Mouse (Mus musculus): ENCODE results near the gene Snx10. TPM values are rescaled to one million over a fixed set of nuclear protein-coding genes. Genes with fewer than 3 reads are reported as not detected.

Gene Snx10
- polyA plus RNA-seq, 1 experiment from 2014 or later = 19.7 TPM

DNA sequence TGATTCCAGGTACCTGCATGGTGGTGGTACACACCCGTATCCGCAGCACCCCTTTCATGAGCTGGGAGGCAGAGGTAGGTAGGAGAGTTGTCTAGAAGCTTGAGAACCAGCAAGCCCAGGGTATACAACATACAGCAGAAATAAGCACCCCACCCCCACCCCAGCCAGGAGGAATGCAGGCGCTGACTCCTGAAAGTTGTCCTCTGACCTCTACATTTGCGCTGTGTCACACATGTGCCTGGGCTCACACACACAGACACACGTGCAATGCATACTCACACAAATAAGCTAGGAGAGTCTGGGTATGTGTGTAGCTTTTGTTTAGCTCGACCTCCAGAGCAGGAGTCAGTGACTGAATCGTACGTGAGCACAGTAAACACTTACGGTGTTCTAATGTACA lies 76.7 kb downstream of the Snx10 start:
- Histone ChIP-seq H3K27me3 (ENCODE audit: control insufficient read depth, insufficient read depth, low read length) (no peaks in the 10 kb centered on the region), H3K4me1 (ENCODE audit: control insufficient read depth in 2 of 2, insufficient read depth in 2 of 2, low read length in 2 of 2) (no peaks in the 10 kb centered on the region), H3K9me3 (ENCODE audit: control insufficient read depth, low read length) (peaks cover 4% of the 10 kb centered on the region; the same call in 1 of the 2 replicates), H3K4me2 (ENCODE audit: low read length) (no peak overlapping the region), H3K9ac (ENCODE audit: low read length) (no peak overlapping the region), H3K36me3 (ENCODE audit: control insufficient read depth, insufficient read depth, low read length) (no peaks in the 10 kb centered on the region), H3K27ac (replicated peaks in 1 of 2; ENCODE audit: control insufficient read depth in 1 of 2, insufficient read depth in 1 of 2, low read depth in 2 of 2, low read length in 2 of 2) (no peak overlapping the region), H3K4me3 (ENCODE audit: control insufficient read depth in 1 of 2, insufficient read depth in 1 of 2, low read depth in 1 of 2, low read length in 2 of 2) (no peak overlapping the region)
- ATAC-seq (ENCODE audit: insufficient number of reproducible peaks, insufficient read depth, low FRiP score, low read depth) = no peak
- 88% methylated on average over 9 of the region's 9 CpGs for WGBS

GRCm38 (mm10) chr6:51602341-51602740 lies 78.6 kb downstream of the Snx10 start:
- WGBS = 61% methylated on average over 1 of the region's 1 CpGs
- no peak overlapping the region for H3K27ac ChIP-seq (replicated peaks in 1 of 2; ENCODE audit: control insufficient read depth in 1 of 2, insufficient read depth in 1 of 2, low read depth in 2 of 2, low read length in 2 of 2)

DNA sequence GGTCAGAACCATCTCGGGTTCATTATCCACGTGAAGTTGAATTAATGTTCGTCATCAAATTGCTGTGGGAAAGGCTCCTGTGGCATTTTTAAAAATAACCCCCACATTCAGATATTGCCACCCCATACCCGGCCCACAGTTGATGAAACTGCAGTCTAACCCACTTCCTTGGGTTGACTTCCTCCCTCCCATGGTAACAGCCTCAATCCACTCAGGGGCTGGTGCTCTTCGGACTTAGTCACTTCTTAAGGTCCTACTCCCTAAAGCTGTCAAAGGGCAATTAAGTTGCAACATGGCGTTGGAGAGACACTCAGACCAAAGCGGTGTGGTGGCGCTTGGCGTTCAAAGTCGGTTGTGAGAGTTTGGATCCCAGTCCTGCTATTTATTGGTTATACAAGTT lies 80.0 kb downstream of the Snx10 start:
- 89% methylated on average over 10 of the region's 10 CpGs for WGBS
- Histone ChIP-seq H3K4me1 (ENCODE audit: control insufficient read depth in 2 of 2, insufficient read depth in 2 of 2, low read length in 2 of 2) (no peaks in the 10 kb centered on the region), H3K4me2 (ENCODE audit: low read length) (no peak overlapping the region), H3K9me3 (ENCODE audit: control insufficient read depth, low read length) (peaks cover 4% of the 10 kb centered on the region; the same call in 1 of the 2 replicates), H3K9ac (ENCODE audit: low read length) (no peak overlapping the region), H3K36me3 (ENCODE audit: control insufficient read depth, insufficient read depth, low read length) (no peaks in the 10 kb centered on the region), H3K4me3 (ENCODE audit: control insufficient read depth in 1 of 2, insufficient read depth in 1 of 2, low read depth in 1 of 2, low read length in 2 of 2) (no peak overlapping the region), H3K27me3 (ENCODE audit: control insufficient read depth, insufficient read depth, low read length) (0 out of 2 replicates have a peak, but pooled peaks cover 2% of the 10 kb centered on the region), H3K27ac (replicated peaks in 1 of 2; ENCODE audit: control insufficient read depth in 1 of 2, insufficient read depth in 1 of 2, low read depth in 2 of 2, low read length in 2 of 2) (no peak overlapping the region)
- ATAC-seq (ENCODE audit: insufficient number of reproducible peaks, insufficient read depth, low FRiP score, low read depth) = no peak

More at GRCm38 (mm10) chr6:51602341-51602740, 78.6 kb downstream of the Snx10 start:
- no peak for ATAC-seq (ENCODE audit: insufficient number of reproducible peaks, insufficient read depth, low FRiP score, low read depth)
- H3K4me2 ChIP-seq (ENCODE audit: low read length) = no peak overlapping the region
- no peak overlapping the region for H3K4me3 ChIP-seq (ENCODE audit: control insufficient read depth in 1 of 2, insufficient read depth in 1 of 2, low read depth in 1 of 2, low read length in 2 of 2)
- no peak overlapping the region for H3K9ac ChIP-seq (ENCODE audit: low read length)
- H3K36me3 ChIP-seq (ENCODE audit: control insufficient read depth, insufficient read depth, low read length) = no peaks in the 10 kb centered on the region
- H3K27me3 ChIP-seq (ENCODE audit: control insufficient read depth, insufficient read depth, low read length) = no peaks in the 10 kb centered on the region
- H3K9me3 ChIP-seq (ENCODE audit: control insufficient read depth, low read length) = peaks cover 4% of the 10 kb centered on the region; the same call in 1 of the 2 replicates
- no peaks in the 10 kb centered on the region for H3K4me1 ChIP-seq (ENCODE audit: control insufficient read depth in 2 of 2, insufficient read depth in 2 of 2, low read length in 2 of 2)

DNA sequence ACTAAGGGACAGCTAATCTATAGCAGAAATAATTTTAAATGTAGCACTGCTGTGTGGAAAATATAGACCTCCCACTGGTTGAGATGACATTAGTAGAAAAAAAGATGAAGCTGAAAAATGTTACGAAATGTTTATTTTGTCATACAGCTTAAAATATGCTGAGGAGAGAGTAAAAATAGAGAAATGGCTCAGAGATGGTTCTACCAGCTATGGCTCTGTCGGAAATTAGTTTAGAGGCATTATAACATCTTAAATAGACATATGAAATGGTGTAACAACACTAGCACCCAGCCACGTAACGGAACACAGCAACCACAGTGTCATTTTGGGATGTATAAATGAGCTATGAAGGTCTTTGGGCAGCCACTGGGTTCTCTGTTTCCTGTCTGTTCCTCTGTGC lies 82.5 kb downstream of the Snx10 start:
- H3K9ac ChIP-seq (ENCODE audit: low read length) = no peak overlapping the region
- WGBS = 92% methylated on average over 4 of the region's 4 CpGs
- peaks cover 2% of the 10 kb centered on the region; the same call in 1 of the 2 replicates for H3K27me3 ChIP-seq (ENCODE audit: control insufficient read depth, insufficient read depth, low read length)
- H3K9me3 ChIP-seq (ENCODE audit: control insufficient read depth, low read length) = peaks cover 4% of the 10 kb centered on the region; the same call in 1 of the 2 replicates
- no peak for ATAC-seq (ENCODE audit: insufficient number of reproducible peaks, insufficient read depth, low FRiP score, low read depth)
- no peak overlapping the region for H3K4me3 ChIP-seq (ENCODE audit: control insufficient read depth in 1 of 2, insufficient read depth in 1 of 2, low read depth in 1 of 2, low read length in 2 of 2)
- H3K27ac ChIP-seq (replicated peaks in 1 of 2; ENCODE audit: control insufficient read depth in 1 of 2, insufficient read depth in 1 of 2, low read depth in 2 of 2, low read length in 2 of 2) = no peak overlapping the region
- no peak overlapping the region for H3K4me2 ChIP-seq (ENCODE audit: low read length)
- no peaks in the 10 kb centered on the region for H3K4me1 ChIP-seq (ENCODE audit: control insufficient read depth in 2 of 2, insufficient read depth in 2 of 2, low read length in 2 of 2)
- no peaks in the 10 kb centered on the region for H3K36me3 ChIP-seq (ENCODE audit: control insufficient read depth, insufficient read depth, low read length)

DNA sequence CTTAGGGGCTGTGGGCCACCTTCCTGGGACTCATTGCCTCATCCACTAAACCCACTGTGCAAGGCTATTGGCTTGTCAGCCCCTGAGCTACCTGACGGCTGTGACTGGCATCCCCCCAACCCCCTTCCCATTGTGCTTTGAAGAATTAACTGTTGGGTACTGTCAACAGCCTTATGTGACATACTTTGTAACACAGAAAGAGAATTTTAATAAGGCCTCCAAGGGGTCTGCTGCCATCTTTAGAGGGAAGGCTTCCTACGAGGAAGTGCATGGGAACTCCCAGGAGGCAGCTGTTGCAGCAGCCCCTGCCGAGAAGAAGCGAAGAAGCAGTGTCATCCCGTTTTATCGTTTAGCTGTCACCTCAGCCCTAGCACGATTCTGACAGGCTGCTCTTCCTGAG lies 83.1 kb downstream of the Snx10 start:
- 16% methylated on average over 7 of the region's 7 CpGs for WGBS
- Histone ChIP-seq H3K9ac (ENCODE audit: low read length) (no peak overlapping the region), H3K27me3 (ENCODE audit: control insufficient read depth, insufficient read depth, low read length) (peaks cover 2% of the 10 kb centered on the region; the same call in 1 of the 2 replicates), H3K4me2 (ENCODE audit: low read length) (no peak overlapping the region), H3K4me3 (ENCODE audit: control insufficient read depth in 1 of 2, insufficient read depth in 1 of 2, low read depth in 1 of 2, low read length in 2 of 2) (no peak overlapping the region), H3K27ac (replicated peaks in 1 of 2; ENCODE audit: control insufficient read depth in 1 of 2, insufficient read depth in 1 of 2, low read depth in 2 of 2, low read length in 2 of 2) (no peak overlapping the region), H3K4me1 (ENCODE audit: control insufficient read depth in 2 of 2, insufficient read depth in 2 of 2, low read length in 2 of 2) (no peaks in the 10 kb centered on the region), H3K9me3 (ENCODE audit: control insufficient read depth, low read length) (peaks cover 2% of the 10 kb centered on the region; the same call in 1 of the 2 replicates), H3K36me3 (ENCODE audit: control insufficient read depth, insufficient read depth, low read length) (no peaks in the 10 kb centered on the region)
- ATAC-seq (ENCODE audit: insufficient number of reproducible peaks, insufficient read depth, low FRiP score, low read depth) = no peak

DNA sequence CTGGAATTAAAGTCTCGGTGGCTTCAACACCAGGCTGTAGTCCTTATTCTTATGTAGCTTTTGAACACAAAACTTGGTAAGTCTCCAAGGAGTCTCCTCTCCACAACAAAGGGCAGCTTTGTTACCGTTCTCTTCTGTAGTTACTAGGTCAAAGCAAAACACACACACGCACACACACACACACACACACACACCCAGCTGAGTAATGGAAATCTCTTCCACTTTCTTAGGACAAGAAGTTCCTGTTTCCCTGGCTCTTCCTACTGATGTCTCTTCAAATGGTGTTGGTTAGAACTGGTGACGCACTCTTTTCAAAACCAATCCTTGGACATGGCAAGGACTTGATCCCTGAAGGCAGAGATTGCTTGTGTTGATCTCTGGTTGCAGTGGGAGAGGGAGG lies 87.9 kb downstream of the Snx10 start:
- no peak overlapping the region for H3K9ac ChIP-seq (ENCODE audit: low read length)
- H3K4me2 ChIP-seq (ENCODE audit: low read length) = no peak overlapping the region
- 83% methylated on average over 4 of the region's 4 CpGs for WGBS
- H3K27me3 ChIP-seq (ENCODE audit: control insufficient read depth, insufficient read depth, low read length) = peaks cover 2% of the 10 kb centered on the region; the same call in 1 of the 2 replicates
- H3K9me3 ChIP-seq (ENCODE audit: control insufficient read depth, low read length) = no peaks in the 10 kb centered on the region
- H3K4me1 ChIP-seq (ENCODE audit: control insufficient read depth in 2 of 2, insufficient read depth in 2 of 2, low read length in 2 of 2) = peaks cover 0 to 2% of the 10 kb centered on the region in 2 experiments; a peak in 1 of 4 replicates
- no peak for ATAC-seq (ENCODE audit: insufficient number of reproducible peaks, insufficient read depth, low FRiP score, low read depth)
- no peak overlapping the region for H3K4me3 ChIP-seq (ENCODE audit: control insufficient read depth in 1 of 2, insufficient read depth in 1 of 2, low read depth in 1 of 2, low read length in 2 of 2)
- H3K27ac ChIP-seq (replicated peaks in 1 of 2; ENCODE audit: control insufficient read depth in 1 of 2, insufficient read depth in 1 of 2, low read depth in 2 of 2, low read length in 2 of 2) = no peak overlapping the region
- no peaks in the 10 kb centered on the region for H3K36me3 ChIP-seq (ENCODE audit: control insufficient read depth, insufficient read depth, low read length)

DNA sequence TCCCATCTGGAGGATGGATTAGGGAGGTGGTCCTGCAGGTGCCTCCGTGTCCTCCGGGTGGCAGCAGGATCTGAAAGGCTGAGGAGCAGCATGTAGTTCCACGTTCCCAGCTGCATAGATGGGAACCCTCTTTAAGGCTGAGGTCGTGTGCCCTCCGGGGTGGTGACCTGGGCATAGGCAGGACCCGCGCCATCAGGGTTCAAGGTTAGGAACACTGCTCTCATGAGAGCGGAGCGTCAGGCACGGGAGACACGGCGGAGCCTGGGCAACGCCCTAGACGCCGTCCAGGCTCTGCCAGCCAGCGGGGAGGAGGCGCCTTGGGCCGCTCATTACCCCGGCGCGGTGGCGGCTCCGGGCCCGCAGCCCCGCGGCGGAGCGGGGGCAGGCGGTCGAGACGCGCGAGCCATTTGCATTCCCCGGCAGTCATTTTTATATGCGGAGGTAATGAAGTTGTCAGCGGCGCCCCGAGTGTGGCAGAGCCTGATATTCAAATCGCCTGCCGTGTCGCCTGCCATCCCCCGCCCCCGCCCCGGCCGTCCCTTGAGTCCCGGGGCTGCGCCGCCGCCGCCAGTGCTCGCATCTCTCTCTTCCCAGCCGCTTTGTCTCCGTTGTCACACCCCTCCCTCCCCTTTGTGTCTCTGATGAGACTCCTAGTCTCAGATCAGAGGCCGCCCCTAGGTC lies 88.8 kb downstream of the Snx10 start:
- peak overlapping the region; percentile 72 for H3K4me2 ChIP-seq (ENCODE audit: low read length)
- ATAC-seq (ENCODE audit: insufficient number of reproducible peaks, insufficient read depth, low FRiP score, low read depth) = peak; percentile 56; the same call in 1 of the 2 replicates
- peak overlapping the region; percentile 79 for H3K9ac ChIP-seq (ENCODE audit: low read length)
- H3K27ac ChIP-seq (replicated peaks in 1 of 2; ENCODE audit: control insufficient read depth in 1 of 2, insufficient read depth in 1 of 2, low read depth in 2 of 2, low read length in 2 of 2) = no peak overlapping the region
- H3K27me3 ChIP-seq (ENCODE audit: control insufficient read depth, insufficient read depth, low read length) = peaks cover 2% of the 10 kb centered on the region; the same call in 1 of the 2 replicates
- under 1% methylated on average over 48 of the region's 54 CpGs for WGBS
- peaks cover 0 to 2% of the 10 kb centered on the region in 2 experiments; a peak in 1 of 4 replicates for H3K4me1 ChIP-seq (ENCODE audit: control insufficient read depth in 2 of 2, insufficient read depth in 2 of 2, low read length in 2 of 2)
- no peaks in the 10 kb centered on the region for H3K9me3 ChIP-seq (ENCODE audit: control insufficient read depth, low read length)
- H3K36me3 ChIP-seq (ENCODE audit: control insufficient read depth, insufficient read depth, low read length) = no peaks in the 10 kb centered on the region
- peak overlapping the region; percentile 70 to 74 for H3K4me3 ChIP-seq (ENCODE audit: control insufficient read depth in 1 of 2, insufficient read depth in 1 of 2, low read depth in 1 of 2, low read length in 2 of 2)
